Mouse (Mus musculus): ENCODE measurements at regions not wholly inside any gene's neighbourhood (a gene's known extent, or its start where the extent isn't known, plus 50 kb on each side); places are given as distances from the start of the nearest gene placed in this dataset.

DNA sequence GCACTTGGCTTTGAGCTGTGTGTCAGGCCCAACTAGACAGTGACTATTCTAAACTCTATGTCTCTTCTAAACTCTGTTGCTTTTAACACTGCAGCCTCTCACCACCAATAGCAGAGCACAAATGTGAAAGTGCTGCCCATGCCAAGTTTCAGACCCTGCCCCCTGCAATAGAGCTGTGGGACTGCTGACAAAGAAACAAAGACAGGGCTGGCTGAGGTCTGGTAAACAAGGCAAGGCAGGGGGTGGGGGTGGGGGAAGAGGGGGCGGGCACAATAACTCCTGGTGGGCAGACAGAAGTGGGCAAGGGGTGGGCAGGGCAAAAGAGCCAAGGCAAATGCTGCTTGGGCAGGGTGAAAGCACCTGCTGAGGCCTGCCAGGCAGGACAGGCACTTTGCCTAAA, 172.9 kb upstream of the 9130204L05Rik start:
- TF ChIP-seq GATA1 (IDR thresholded peaks at IDR 0.05; ENCODE audit: borderline replicate concordance, low read length): no peak
- no peak for TF ChIP-seq FLI1 (IDR thresholded peaks at IDR 0.05; ENCODE audit: low read length)

Data from megakaryocyte, embryonic 14.5 days (primary cell).